Mouse (Mus musculus): ENCODE data around the gene Cdh6.
A peak's percentile ranks its signal among the peaks of the same experiment; 100 is the strongest.

Cdh6 gene

GRCm38 (mm10) chr15:13173071-13173778 lies at the start of gene Cdh6:
TSS of gene Cdh6 (minus strand) at chr15:13173675.
- DNase-seq (ENCODE audit: low spot score), result no peak

- no peak for DNase-seq (ENCODE audit: low spot score)
Measured at GRCm38 (mm10) chr15:13219727-13220454, 46.4 kb upstream of the Cdh6 start.

- no peak for DNase-seq (ENCODE audit: low spot score)
Measured at GRCm38 (mm10) chr15:13217800-13218199, 44.3 kb upstream of the Cdh6 start.

GRCm38 (mm10) chr15:13217161-13217560 lies 43.7 kb upstream of the Cdh6 start:
- no peak for DNase-seq (ENCODE audit: low spot score)

- DNase-seq (ENCODE audit: low spot score), result no peak
Measured at GRCm38 (mm10) chr15:13212956-13213355, 39.5 kb upstream of the Cdh6 start.

GRCm38 (mm10) chr15:13212027-13212685 lies 38.7 kb upstream of the Cdh6 start:
- DNase-seq (ENCODE audit: low spot score), result no peak

- no peak for DNase-seq (ENCODE audit: low spot score)
Measured at GRCm38 (mm10) chr15:13210186-13210585, 36.7 kb upstream of the Cdh6 start.

- DNase-seq (ENCODE audit: low spot score), result no peak
Measured at GRCm38 (mm10) chr15:13208716-13209115, 35.2 kb upstream of the Cdh6 start.

- DNase-seq (ENCODE audit: low spot score), result no peak
Measured at GRCm38 (mm10) chr15:13196237-13196636, 22.8 kb upstream of the Cdh6 start.

- DNase-seq (ENCODE audit: low spot score), result no peak
Measured at GRCm38 (mm10) chr15:13194048-13194447, 20.6 kb upstream of the Cdh6 start.

GRCm38 (mm10) chr15:13193076-13193475 lies 19.6 kb upstream of the Cdh6 start:
- no peak for DNase-seq (ENCODE audit: low spot score)

GRCm38 (mm10) chr15:13183661-13184060 lies 10.2 kb upstream of the Cdh6 start:
- DNase-seq (ENCODE audit: low spot score), result no peak

GRCm38 (mm10) chr15:13181430-13181829 lies 8.0 kb upstream of the Cdh6 start:
- no peak for DNase-seq (ENCODE audit: low spot score)

GRCm38 (mm10) chr15:13181014-13181413 lies 7.5 kb upstream of the Cdh6 start:
- peak; percentile 14 for DNase-seq (ENCODE audit: low spot score)

GRCm38 (mm10) chr15:13175978-13176377 lies 2.5 kb upstream of the Cdh6 start:
- DNase-seq (ENCODE audit: low spot score), result no peak

- no peak for DNase-seq (ENCODE audit: low spot score)
Measured at GRCm38 (mm10) chr15:13174618-13174980, 1.1 kb upstream of the Cdh6 start.

GRCm38 (mm10) chr15:13173840-13174617 lies 554 bp upstream of the Cdh6 start:
- no peak for DNase-seq (ENCODE audit: low spot score)

GRCm38 (mm10) chr15:13172365-13173070 lies 957 bp downstream of the Cdh6 start:
- DNase-seq (ENCODE audit: low spot score), result no peak

- DNase-seq (ENCODE audit: low spot score), result no peak
Measured at GRCm38 (mm10) chr15:13171486-13172364, 1.8 kb downstream of the Cdh6 start.

- DNase-seq (ENCODE audit: low spot score), result no peak
Measured at GRCm38 (mm10) chr15:13165094-13165885, 8.2 kb downstream of the Cdh6 start.

Measured in lung, postnatal 25 days (tissue).